Mouse (Mus musculus) adrenal gland, adult 8-10 months (tissue): ENCODE measurements around the gene 1110008P14Rik. TPM values are rescaled to one million over a fixed set of nuclear protein-coding genes. Genes with fewer than 3 reads are reported as not detected.
"Not testable (repeated sequence)": the region's sequence is repeated elsewhere in the genome, so short reads cannot be mapped to it uniquely, and the experiment has no call there.

Source experiments
- DNase-seq: peaks from one replicate; pipeline ENCODE4 v3.0.0; 2022
- total RNA-seq, 4 experiments: library from RNA; stranded (reverse); gene quantifications; 2 replicates each; pipeline ENCODE4 v1.2.4; 2022

Gene 1110008P14Rik
- total RNA-seq, 4 experiments from 2014 or later = 120 to 179 (median 148) TPM

- peak; percentile 90 for DNase-seq
Observed at GRCm38 (mm10) chr2:32362817-32363340, 18.9 kb downstream of the 1110008P14Rik start.

- not testable (repeated sequence) for DNase-seq
Observed at GRCm38 (mm10) chr2:32362274-32362673, 19.5 kb downstream of the 1110008P14Rik start.

DNA sequence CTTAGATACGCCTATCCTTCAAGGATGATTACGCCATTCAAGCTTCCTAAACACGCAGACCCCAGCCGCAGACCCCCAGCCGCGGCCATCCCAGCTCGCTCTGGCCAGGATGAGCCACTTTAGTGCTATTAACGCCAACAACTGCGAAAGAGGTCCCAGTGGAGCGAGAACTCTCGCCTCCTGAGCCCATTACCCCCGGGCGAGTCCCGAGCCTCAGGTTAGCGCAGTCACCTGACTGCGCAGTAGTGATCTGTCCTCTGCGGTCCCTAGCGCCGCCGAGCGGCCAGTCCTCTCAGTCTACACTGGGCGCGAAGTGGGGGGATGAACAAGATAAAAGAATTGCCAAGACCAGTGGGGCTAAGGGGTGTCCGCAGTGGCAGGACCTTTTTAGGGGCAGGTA, 20.3 kb downstream of the 1110008P14Rik start:
- DNase-seq = peak; percentile 69

DNA sequence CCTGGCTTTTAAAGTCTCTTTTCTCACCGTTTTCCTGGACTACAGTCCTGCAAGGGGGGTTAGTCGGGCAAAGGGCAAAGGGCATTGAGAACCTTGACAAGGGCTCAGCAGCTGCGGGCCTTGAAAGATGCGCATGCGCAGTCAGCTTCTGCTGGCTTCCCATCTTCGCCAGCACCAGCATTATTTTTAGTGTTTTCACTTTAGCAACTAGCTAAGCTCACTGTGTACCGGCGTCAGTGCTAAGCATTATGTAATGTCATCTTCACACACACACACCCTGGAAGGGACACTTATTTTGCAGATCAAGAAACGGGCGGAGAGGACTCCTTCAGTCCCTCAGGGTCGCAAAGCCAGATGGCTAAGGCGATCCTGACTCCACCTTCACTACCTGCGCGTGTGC, 21.0 kb downstream of the 1110008P14Rik start:
- peak; percentile 82 for DNase-seq

GRCm38 (mm10) chr2:32358381-32358780, 23.4 kb downstream of the 1110008P14Rik start:
- DNase-seq = no peak

GRCm38 (mm10) chr2:32357710-32358109, 24.0 kb downstream of the 1110008P14Rik start:
- DNase-seq = no peak

DNA sequence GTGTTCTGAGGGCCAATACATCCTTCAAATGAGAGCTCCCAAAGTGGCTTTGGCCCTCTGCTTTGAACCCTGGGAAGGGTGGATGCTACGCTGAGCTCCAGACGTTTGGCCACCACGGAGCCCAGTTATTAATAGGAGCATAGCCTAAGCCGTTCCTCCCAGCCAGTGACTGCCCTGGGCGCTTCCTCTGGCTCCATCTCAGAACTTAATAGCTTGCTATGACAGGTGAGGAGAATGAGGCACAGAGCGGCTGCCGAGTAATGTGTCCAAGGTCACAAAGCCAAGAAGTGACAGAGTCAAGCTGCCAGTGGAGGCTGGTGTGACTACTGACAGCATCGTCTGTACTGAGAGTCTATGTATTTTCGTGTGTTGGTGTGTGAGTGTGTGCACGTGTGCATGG, 25.5 kb downstream of the 1110008P14Rik start:
- no peak for DNase-seq

DNA sequence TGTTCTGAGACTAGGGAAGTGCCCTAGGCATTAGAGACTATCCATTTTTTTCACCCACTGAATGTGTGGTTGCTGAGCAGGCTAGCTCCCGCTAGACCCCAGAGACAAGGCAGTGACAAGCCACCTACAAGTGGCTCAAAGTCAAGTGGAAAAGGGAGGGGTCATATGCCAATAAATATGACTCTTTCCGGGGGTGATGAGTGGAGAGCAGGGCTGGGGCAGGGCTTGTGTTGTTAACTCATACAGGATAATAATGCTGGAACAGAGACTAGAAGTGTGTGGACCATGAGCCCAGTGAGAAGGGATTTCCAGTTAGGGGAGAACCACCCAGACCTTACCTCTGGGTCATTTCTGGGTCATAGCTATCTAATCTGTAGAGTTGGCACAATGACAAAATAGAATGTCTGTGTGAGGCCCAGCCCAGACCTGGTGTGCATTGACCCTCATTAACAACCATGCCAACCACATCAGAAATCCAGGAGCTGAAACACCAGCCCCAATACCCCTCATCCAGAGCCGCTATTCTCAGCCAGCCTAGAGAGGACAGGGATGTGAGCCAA, 27.3 kb downstream of the 1110008P14Rik start:
- DNase-seq = no peak

DNA sequence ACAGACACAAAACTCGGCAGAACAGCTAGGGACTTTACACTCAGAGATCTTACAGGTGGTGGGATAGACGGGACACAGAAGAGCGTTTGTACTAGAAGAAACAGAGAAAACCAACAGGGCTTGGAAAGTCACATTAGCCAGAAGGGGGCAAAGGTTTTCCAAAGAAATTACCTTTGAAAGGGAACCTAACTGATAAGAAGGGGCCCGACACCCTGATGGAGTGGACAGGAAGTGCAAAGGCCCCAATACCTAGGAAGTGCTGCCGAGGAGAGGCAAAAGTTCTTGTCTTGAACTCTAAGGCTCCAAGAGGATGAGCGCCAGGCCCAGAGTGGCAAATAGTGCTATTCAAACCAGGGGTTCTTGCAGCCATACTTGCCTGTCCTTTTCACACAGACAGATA, 27.9 kb downstream of the 1110008P14Rik start:
- no peak for DNase-seq

DNA sequence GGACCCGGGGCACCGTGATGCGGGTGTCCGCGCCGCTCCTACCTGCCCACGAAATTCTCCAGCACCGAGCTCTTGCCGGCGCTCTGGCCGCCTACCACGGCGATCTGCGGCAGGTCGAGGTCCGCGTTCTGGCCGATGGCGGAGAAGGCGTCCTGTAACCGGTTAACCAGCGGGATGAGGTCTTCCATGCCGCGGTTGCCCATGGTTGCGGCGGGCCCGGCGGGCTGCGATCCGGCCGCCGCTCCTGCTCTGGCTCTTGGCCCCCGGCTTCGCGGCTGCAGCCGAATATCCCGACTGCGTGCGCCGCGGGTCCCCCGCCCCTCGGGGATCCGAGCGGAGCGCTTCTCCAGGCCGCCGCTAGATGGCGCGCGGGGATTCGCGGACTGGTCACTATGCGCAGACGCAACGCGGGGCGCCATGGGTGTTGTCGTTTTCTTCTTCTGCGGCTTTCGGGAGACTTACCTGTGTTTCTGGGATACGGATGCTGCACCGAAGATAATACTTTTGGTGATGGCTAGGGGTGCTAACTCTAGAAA, 28.7 kb downstream of the 1110008P14Rik start, which contains the start of gene Dnm1:
Dnm1 (minus strand) TSS at position 332 of the 536 bp plus-strand sequence.
- DNase-seq = peak; percentile 71

DNA sequence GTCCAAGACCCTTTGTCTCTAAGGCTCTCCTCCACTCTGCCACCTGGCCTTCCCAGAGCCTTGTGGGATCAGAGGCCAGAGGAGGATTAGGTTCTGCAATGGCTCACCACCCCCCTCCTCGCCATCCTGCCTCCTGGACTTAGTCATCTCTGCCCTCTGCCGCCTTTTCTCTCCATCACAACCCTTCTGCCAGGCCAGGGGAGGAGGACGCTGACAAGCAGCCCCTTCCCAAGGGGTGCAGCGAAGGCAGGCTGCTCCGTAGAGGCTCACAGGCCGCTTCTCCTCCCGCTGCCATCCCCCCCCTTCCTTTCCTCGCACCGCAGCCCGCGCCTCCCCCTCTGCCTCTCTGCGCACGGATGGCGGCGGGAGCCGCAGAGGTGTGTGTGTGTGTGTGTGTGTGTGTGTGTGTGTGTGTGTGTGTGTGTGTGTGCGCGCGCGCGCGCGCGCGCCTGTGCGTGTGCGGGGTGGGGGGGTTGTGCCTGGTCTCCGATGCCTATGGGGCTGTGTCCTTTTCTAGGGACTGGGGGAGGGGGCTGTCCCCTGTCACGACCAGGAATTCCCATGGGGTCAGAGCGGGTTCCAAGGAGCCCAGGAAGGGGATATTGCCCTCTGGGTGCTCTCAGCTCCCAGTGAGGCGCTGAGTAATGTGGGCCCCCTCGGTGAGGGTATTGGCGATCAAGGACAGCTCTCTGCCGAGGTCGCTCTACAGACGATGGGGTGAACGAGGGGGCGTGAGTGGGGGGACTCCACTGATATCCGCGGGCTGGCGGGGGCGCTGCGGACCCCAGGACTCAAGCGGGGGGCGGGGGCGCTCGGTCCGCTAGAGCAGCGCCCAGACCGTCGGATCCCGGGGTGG, 29.4 kb downstream of the 1110008P14Rik start, which contains the start of gene Ciz1:
Ciz1 (plus strand) TSS at position 177 of the 856 bp plus-strand sequence.
- no peak for DNase-seq

DNA sequence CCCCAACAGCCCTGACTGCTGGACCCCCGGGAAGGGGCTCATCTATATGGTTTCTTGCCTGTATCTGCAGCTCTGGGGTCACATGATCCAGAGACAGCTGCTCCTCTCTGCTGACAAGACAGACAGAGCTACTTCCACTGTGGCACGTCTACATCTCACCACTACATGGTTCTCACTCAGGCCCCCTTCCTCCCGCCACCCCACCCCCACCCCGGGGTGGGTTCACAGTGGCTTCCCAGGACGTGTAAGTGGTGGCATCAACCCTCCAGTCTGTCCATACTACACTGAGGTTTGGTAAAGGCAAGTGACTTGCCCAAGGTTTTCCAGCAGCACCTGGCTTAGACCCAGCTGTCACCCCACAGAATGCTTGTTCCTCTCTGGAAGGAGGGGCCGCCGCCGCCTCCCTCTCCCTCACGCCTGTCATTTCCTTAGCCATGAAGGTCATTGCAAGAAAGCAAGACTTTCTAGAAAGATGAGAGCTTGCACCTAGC, 30.2 kb downstream of the 1110008P14Rik start:
- no peak for DNase-seq

DNA sequence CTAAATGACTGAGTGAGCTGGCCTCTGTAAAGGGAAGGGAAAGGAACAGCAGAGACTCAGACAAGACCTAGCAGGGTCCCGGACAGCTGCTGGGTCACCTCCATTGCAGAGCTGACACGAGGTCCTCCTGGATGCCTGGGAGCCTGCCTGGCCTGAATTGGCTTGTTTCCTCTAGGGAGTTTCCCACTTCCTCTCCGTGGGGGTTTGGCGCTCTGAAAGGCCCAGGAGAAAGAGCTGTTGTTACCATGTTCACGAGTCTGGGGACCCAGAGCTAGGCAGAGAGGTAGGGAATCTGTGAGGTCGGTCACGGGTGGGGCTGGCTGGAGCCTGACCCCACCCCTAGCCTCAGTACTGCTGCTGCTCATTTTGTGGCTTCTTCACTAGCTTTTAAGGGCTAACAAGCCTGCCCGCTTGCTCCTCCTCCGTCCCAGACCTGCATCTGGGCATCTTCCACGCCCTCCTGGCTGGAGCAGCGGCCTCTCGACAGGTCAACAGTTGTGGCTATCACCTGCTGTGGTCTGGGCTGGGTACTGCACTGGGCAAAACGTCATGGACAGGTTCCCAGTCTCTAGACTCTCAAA, 31.2 kb downstream of the 1110008P14Rik start:
- no peak for DNase-seq

DNA sequence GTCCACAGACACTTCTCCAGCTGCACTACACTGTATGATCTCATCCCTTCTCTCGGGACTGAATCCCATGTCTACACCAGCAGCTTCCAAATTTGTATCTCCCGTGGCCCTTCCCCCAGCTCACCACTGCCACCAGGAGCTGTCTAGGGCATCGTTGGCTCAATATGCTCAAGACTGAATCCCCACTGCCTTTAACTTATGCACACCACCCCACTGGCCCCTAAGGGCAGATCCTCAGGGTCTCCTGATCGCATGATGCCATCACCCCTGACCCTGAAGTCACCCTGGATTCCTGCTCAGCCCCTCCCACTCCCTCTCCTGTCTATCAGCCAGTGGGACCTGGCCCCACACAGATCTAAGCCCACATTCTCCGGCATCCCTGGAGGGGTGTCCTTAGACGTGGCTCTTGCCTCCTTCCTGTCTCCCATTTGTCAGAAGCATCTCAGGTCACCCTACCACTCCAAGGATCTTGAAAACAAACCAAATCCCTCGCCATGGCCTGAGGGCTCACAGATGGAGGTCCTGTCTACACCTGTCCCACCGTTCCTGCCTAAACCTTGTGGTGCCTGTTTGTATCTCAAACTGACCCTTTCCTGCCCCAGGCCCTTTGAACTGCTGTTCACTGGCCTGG, 32.0 kb downstream of the 1110008P14Rik start:
- no peak for DNase-seq

DNA sequence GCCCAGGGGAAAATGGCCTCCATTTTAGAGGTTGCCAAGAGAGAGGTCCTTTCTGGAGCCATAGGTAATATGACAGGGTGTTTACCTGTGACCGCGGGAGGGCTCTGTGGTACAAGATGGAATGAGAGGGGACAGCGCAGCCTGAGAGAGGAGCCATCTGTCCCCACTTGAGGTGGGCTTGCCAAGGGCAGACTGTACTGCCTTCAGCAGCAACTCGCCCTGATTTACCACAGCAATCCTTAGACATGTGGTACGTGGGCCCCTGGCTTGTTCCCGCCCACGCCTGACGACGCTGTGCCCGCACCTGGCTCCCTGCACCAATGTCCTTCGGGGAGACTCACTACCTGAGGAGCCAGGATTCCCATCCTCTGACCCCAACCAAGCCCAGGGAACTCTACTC, 33.4 kb downstream of the 1110008P14Rik start:
- DNase-seq = no peak

DNA sequence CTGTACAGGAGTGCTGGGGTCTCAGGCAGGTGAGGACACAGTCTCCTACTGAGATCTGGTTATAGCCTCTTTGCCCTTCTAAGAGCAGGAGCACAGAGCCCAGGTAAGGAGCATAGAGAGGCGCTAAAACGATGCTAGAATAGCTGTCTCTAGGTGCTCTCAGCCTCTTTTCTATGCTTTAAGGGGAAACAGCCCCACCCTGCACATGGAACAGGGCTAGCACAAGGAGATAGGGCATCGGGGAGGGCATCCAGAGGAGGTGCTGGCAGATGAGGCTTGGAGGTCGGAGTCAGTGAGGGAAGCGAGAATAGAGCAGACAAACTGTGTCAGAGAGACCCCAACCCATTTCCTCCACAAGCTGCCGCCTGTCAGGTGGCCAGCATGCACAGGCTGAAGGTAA, 34.7 kb downstream of the 1110008P14Rik start:
- no peak for DNase-seq

DNA sequence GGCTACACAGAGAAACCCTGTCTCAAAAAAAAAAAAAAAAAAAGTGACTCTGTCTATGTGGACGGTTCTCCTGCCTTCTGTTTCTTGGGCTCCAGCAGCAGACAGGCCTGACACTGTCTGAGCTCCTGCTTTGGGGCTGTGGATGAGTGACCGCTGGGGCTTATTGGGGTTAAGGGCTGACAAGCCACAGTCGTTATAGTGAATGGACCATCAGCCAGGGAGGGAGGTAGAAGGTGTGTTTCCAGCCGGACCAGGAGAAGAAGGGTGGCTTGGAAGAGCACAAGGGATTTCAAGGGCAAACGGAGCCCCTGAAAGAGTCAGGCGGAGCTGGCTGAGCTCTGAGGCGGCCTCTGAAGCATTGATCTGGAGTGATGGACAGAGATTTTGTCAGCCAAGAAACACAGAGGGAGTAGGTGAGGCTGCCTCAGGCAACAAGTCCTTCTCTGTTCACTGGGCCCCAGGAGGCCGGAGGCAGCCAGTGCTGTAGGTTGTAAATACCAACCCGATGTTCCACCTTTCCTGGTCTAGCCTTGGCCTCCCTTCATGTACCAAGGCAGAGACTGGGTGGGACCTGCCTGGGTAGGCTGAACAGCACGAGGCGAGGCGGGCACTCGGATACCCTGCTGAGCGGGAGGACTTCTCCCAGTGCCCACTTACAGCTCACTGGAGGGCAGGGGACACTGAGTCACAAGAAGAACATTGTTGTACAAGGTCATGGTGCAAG, 37.0 kb downstream of the 1110008P14Rik start:
- no peak for DNase-seq

- no peak for DNase-seq
Observed at GRCm38 (mm10) chr2:32344056-32344455, 37.7 kb downstream of the 1110008P14Rik start.

GRCm38 (mm10) chr2:32343351-32343671, 38.4 kb downstream of the 1110008P14Rik start:
- DNase-seq = no peak

- no peak for DNase-seq
Observed at GRCm38 (mm10) chr2:32342539-32343350, 39.0 kb downstream of the 1110008P14Rik start.

DNA sequence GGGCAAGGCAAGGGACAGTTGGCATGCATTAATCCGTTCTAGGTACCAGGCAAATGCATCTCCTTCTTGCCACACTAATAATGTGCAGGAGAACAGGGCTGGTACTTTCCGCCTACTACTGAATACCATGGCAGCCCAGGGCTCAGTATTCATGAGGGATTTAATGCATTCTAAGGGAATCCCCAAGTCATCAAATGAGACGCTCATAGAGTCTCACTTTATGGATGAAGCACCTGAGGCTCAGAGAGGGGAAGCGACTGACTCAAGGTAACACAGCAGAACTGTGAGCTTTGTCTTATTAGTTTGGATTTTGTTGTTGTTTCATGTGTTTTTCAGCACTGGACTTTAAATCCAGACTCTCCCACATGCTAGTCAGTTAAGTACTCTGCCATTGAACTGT, 39.7 kb downstream of the 1110008P14Rik start:
- no peak for DNase-seq
